Mouse (Mus musculus): ENCODE measurements at regions not wholly inside any gene's neighbourhood (a gene's known extent, or its start where the extent isn't known, plus 50 kb on each side); places are given as distances from the start of the nearest gene placed in this dataset.

DNA sequence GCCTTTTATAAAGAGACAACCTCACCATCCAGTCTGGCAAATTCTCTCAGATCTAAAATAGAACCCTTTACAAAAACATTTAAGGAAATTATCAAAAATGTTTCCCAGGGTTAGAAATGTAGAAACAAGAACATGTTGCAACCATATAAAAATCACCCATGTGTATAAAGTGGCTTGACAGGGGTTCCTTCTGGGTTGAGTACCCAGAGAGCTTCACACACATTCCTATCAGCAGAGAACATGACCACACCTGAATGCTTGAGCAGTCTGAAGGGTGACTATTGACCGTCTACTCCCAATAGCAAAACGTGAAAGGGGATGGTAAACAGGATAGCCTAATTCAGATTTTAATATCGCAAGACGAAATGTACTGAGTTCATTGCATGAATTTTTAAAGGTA lies 57.8 kb upstream of the Zfand5 start:
- H3K27ac ChIP-seq (ENCODE audit: insufficient read depth, low read length): no peak overlapping the region
- H3K4me1 ChIP-seq (ENCODE audit: control insufficient read depth, insufficient read depth, low read length): no peaks in the 10 kb centered on the region
- TF ChIP-seq CTCF (IDR thresholded peaks at IDR 0.05; ENCODE audit: borderline replicate concordance, insufficient read depth, low read depth, low read length): no peak
- no peak for TF ChIP-seq POLR2A (IDR thresholded peaks at IDR 0.05; ENCODE audit: borderline replicate concordance, insufficient read depth, low read length)
- no peak overlapping the region for H3K4me3 ChIP-seq (replicated peaks; ENCODE audit: insufficient read depth, low read depth, low read length)
- DNase-seq: no peak
- WGBS: 93% methylated on average over 4 of the region's 4 CpGs
- no peaks in the 10 kb centered on the region for H3K27me3 ChIP-seq (ENCODE audit: control insufficient read depth, insufficient read depth, low read length)

DNA sequence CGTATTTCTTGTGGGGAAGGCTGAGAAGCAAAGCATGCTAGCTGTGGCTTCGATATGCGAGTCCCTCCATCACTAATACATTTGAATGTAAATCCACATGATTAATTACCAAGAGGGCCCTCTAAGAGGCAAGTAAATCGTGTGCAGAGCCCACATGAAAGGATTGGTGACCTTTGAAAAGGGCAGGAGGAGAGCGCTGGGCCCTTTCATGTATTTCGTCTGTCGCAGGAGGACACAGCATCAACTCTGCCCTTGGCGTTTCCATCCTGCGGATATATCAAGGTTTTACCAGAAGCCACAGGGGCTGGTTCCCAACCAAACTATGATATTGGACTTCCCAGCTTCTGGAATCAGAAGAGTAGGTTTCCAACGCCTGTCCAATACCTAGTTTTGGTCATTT lies 78.6 kb upstream of the Zfand5 start:
- H3K4me3 ChIP-seq (replicated peaks; ENCODE audit: insufficient read depth, low read depth, low read length): no peak overlapping the region
- WGBS: 88% methylated on average over 10 of the region's 10 CpGs
- no peaks in the 10 kb centered on the region for H3K4me1 ChIP-seq (ENCODE audit: control insufficient read depth, insufficient read depth, low read length)
- TF ChIP-seq CTCF (IDR thresholded peaks at IDR 0.05; ENCODE audit: borderline replicate concordance, insufficient read depth, low read depth, low read length) (no peak), POLR2A (IDR thresholded peaks at IDR 0.05; ENCODE audit: borderline replicate concordance, insufficient read depth, low read length) (no peak)
- no peak overlapping the region for H3K27ac ChIP-seq (ENCODE audit: insufficient read depth, low read length)
- no peaks in the 10 kb centered on the region for H3K27me3 ChIP-seq (ENCODE audit: control insufficient read depth, insufficient read depth, low read length)
- DNase-seq: no peak

DNA sequence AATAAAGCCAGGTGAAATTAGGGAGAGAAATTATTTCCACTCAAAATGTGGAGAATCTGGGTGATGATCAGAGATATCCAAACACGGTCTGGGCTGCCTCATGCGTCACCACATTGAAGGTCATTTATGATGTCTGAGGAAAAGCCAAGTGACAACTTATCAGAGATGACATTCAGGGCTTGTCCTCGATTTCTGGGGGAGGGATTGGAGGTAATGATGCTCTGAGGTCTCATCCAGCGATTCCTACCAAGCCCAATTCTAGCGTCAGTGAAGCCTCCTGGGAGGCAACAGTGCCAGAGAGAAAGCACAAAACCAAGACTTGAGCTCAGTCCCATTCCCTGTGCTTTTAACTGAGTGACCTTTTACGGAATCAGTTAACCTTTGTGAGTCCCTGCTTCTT lies 79.5 kb upstream of the Zfand5 start:
- H3K27ac ChIP-seq (ENCODE audit: insufficient read depth, low read length): no peak overlapping the region
- DNase-seq: no peak
- H3K4me3 ChIP-seq (replicated peaks; ENCODE audit: insufficient read depth, low read depth, low read length): no peak overlapping the region
- H3K4me1 ChIP-seq (ENCODE audit: control insufficient read depth, insufficient read depth, low read length): no peaks in the 10 kb centered on the region
- H3K27me3 ChIP-seq (ENCODE audit: control insufficient read depth, insufficient read depth, low read length): no peaks in the 10 kb centered on the region
- no peak for TF ChIP-seq POLR2A (IDR thresholded peaks at IDR 0.05; ENCODE audit: borderline replicate concordance, insufficient read depth, low read length)
- TF ChIP-seq CTCF (IDR thresholded peaks at IDR 0.05; ENCODE audit: borderline replicate concordance, insufficient read depth, low read depth, low read length): no peak
- 75% methylated on average over 6 of the region's 6 CpGs for WGBS

DNA sequence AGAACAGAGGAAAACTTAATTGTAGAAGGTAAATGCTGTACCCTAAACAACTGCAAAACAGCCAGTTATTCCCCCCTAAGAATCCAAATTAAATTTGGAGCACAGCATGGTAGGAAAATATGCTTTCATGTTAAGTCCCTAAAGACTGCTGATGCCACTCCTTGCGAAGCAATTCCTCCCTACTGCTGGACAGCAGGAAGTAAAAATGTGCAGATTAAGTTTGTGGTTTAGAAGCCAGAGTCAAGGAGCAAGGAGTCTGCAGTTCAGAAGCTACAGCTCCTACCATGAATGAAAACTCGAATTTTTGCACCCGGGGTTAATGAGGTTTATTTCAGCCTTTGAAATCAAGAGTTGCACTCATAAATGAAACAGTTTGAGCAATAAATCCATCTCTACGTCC lies 82.9 kb upstream of the Zfand5 start:
- 83% methylated on average over 4 of the region's 4 CpGs for WGBS
- TF ChIP-seq POLR2A (IDR thresholded peaks at IDR 0.05; ENCODE audit: borderline replicate concordance, insufficient read depth, low read length): no peak

DNA sequence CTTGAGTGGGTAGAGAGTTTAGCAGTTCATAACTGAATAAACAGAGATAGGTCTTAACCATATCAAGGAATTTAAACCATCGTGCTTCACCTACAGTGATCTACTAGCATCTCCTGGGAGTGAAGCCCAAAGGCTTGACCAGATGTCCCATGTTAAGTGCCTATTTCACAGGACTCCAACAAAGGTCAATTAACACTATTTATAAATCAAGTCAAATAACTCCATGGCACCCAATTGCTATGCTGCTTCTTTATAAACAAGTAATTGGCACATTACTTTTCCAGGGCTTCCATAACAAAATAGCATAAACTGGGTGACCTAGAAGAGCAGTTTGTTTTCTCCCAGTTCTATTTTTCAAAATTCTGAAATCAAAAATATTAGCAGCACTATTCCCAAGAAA lies 85.4 kb upstream of the Zfand5 start:
- no peak overlapping the region for H3K27ac ChIP-seq (ENCODE audit: insufficient read depth, low read length)
- no peak for TF ChIP-seq POLR2A (IDR thresholded peaks at IDR 0.05; ENCODE audit: borderline replicate concordance, insufficient read depth, low read length)
- TF ChIP-seq CTCF (IDR thresholded peaks at IDR 0.05; ENCODE audit: borderline replicate concordance, insufficient read depth, low read depth, low read length): no peak
- DNase-seq: no peak
- H3K4me3 ChIP-seq (replicated peaks; ENCODE audit: insufficient read depth, low read depth, low read length): no peak overlapping the region
- 53% methylated on average over 1 of the region's 1 CpGs for WGBS
- no peaks in the 10 kb centered on the region for H3K27me3 ChIP-seq (ENCODE audit: control insufficient read depth, insufficient read depth, low read length)
- no peaks in the 10 kb centered on the region for H3K4me1 ChIP-seq (ENCODE audit: control insufficient read depth, insufficient read depth, low read length)

More for the DNA sequence above, 82.9 kb upstream of the Zfand5 start:
- no peak overlapping the region for H3K4me3 ChIP-seq (replicated peaks; ENCODE audit: insufficient read depth, low read depth, low read length)
- no peaks in the 10 kb centered on the region for H3K27me3 ChIP-seq (ENCODE audit: control insufficient read depth, insufficient read depth, low read length)
- H3K4me1 ChIP-seq (ENCODE audit: control insufficient read depth, insufficient read depth, low read length): no peaks in the 10 kb centered on the region
- DNase-seq: no peak
- no peak overlapping the region for H3K27ac ChIP-seq (ENCODE audit: insufficient read depth, low read length)

DNA sequence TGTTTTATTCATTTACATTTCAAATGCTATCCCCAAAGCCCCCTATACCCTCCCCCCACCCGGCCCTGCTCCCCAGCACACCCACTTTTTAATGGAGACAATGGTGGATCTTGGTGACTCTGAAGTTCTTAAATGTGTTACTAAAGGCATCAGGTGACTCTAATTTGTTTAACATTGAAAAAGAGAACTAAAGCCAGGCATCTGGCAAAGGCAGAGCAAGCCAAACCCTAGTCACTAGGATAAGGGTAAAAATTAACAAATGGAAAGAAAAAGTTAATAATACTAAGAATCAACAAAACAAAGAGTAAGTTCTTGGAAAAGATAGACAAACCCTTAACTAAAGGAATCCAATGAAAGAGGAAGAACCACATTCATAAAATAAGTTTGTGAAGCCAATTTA lies 86.1 kb upstream of the Zfand5 start:
- no peak for DNase-seq
- Histone ChIP-seq H3K27me3 (ENCODE audit: control insufficient read depth, insufficient read depth, low read length) (no peaks in the 10 kb centered on the region), H3K4me3 (replicated peaks; ENCODE audit: insufficient read depth, low read depth, low read length) (no peak overlapping the region), H3K4me1 (ENCODE audit: control insufficient read depth, insufficient read depth, low read length) (no peaks in the 10 kb centered on the region), H3K27ac (ENCODE audit: insufficient read depth, low read length) (no peak overlapping the region)
- TF ChIP-seq CTCF (IDR thresholded peaks at IDR 0.05; ENCODE audit: borderline replicate concordance, insufficient read depth, low read depth, low read length) (no peak), POLR2A (IDR thresholded peaks at IDR 0.05; ENCODE audit: borderline replicate concordance, insufficient read depth, low read length) (no peak)
- 76% methylated on average over 1 of the region's 1 CpGs for WGBS

DNA sequence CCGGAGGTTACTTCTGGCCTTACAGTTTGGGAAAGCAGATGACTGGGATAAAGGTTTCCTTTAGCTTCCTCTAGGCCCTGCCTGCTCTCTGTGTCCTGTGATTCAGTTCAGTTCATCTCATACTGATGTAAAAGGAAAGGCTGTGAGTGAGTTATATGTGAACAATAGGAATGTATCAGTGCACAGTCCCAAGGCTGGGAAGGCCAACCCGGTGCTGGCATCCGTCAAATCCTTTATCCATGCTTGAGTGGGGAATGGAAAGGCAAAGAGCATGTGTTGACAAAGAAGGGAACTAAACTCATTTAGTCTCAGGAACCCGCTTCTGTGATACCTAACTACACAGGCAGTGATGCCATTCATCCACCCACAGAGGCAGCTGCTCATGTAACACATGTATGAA lies 89.0 kb upstream of the Zfand5 start:
- no peak for DNase-seq
- Histone ChIP-seq H3K4me1 (ENCODE audit: control insufficient read depth, insufficient read depth, low read length) (no peaks in the 10 kb centered on the region), H3K27ac (ENCODE audit: insufficient read depth, low read length) (no peak overlapping the region), H3K4me3 (replicated peaks; ENCODE audit: insufficient read depth, low read depth, low read length) (no peak overlapping the region), H3K27me3 (ENCODE audit: control insufficient read depth, insufficient read depth, low read length) (no peaks in the 10 kb centered on the region)
- WGBS: 71% methylated on average over 4 of the region's 4 CpGs
- no peak for TF ChIP-seq CTCF (IDR thresholded peaks at IDR 0.05; ENCODE audit: borderline replicate concordance, insufficient read depth, low read depth, low read length)
- no peak for TF ChIP-seq POLR2A (IDR thresholded peaks at IDR 0.05; ENCODE audit: borderline replicate concordance, insufficient read depth, low read length)

DNA sequence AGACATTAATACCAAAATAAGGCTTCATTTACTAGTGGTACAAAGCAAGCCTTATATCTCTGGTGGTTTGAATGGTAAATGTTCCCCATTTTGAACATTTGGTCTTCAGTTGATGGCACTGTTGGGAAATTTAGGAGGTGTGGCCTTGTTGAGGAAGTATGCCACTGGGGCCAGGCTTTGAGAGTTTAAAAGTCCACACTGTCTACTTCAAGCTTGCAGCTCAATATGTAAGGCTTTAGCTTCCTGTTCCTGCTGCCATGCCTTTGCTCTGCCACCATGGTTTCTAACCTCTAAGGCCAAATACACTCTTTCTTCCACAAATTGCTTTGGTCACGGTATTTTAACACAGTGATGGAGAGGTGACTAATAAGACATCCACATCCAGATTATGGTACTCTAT lies 92.2 kb upstream of the Zfand5 start:
- no peak overlapping the region for H3K4me3 ChIP-seq (replicated peaks; ENCODE audit: insufficient read depth, low read depth, low read length)
- H3K27me3 ChIP-seq (ENCODE audit: control insufficient read depth, insufficient read depth, low read length): no peaks in the 10 kb centered on the region
- TF ChIP-seq CTCF (IDR thresholded peaks at IDR 0.05; ENCODE audit: borderline replicate concordance, insufficient read depth, low read depth, low read length) (no peak), POLR2A (IDR thresholded peaks at IDR 0.05; ENCODE audit: borderline replicate concordance, insufficient read depth, low read length) (no peak)
- WGBS: 92% methylated on average over 1 of the region's 1 CpGs
- DNase-seq: no peak
- no peak overlapping the region for H3K27ac ChIP-seq (ENCODE audit: insufficient read depth, low read length)
- no peaks in the 10 kb centered on the region for H3K4me1 ChIP-seq (ENCODE audit: control insufficient read depth, insufficient read depth, low read length)

Data from cerebellum, adult 2 months (tissue).